Mouse (Mus musculus) bone marrow macrophage, adult 2 months (primary cell): Measurements from ENCODE around the gene Pga5.

Experiments used
- CTCF ChIP-seq: IDR thresholded peaks from 2 replicates; pipeline ENCODE4 v1.5.1; 2012; ENCODE audit warnings: low read depth, mild to moderate bottlenecking, low read length, moderate library complexity
- POLR2A ChIP-seq: IDR thresholded peaks from 2 replicates; pipeline ENCODE4 v1.6.1; 2012; ENCODE audit warnings: mild to moderate bottlenecking, low read depth, low read length, borderline replicate concordance

DNA sequence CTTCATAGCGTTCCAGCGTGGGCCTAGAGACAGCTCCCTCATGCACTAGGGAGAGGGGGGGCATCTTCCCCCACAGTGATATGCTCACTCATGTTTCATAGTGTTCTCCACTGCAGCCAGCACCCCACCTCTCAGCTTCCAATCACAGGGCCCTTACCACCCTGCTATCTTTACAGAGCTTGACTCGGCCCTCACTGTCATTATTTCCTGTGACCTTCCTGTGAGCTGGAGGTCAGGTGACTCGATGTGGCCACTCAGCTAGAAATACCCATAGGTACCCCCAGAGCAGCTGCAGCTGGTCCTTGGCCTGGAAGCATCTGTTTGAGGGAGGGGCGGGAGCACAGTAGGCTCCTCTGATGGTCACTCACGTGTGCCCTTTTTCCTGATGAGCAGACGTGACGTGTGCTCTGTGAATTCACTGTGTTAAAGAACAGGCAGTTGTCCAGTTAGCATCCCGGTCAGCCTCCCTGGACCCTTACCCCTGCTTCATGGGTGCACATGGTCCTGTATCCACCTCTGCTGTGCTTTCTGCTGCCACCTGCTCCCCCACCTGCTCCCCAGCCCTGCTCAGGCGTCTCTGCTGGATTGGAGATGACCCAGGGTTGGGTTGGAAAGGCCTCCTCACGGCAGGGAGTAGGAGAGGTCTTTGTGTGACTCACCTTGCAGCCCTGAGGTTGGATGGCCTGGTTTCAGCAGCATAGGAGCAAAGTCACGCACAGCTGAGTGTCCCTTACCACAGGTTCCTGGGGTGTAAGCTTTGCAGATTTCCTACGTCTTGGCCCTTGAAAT is 29.4 kb upstream of the Pga5 start:
- TF ChIP-seq CTCF (no peak), POLR2A (no peak)
